Comparison of ENCODE assay signal across 26 mouse cellular contexts in genomic region chr12:31885844-31886606, GRCm38 (mm10).
A peak's percentile ranks its signal among the peaks of the same experiment; 100 is the strongest.
DNase-seq lines count a peak whose midpoint lies in the region; ATAC-seq and TF ChIP-seq lines count a peak whose summit lies in the region.
"Had no signal": no experiment of that assay in that cellular context is flagged by ENCODE, and none has a peak within 500 bp of the region (broad histone marks: within the 10 kb centered on the region; RNA-seq: fewer than 3 reads in every experiment).

No protein-coding gene starts in this region.

- no peak overlapping the region for H3K9ac ChIP-seq in midbrain, embryonic 14.5 days (replicated peaks; ENCODE audit: low read length)
- H3K9ac ChIP-seq: forebrain, embryonic 13.5 days; heart, embryonic 12.5 days; hindbrain, embryonic 12.5 days; intestine, embryonic 15.5 days; limb, embryonic 15.5 days; midbrain, embryonic 15.5 days; neural tube, embryonic 15.5 days had no signal

- peak; percentile 90 for ATAC-seq in frontal cortex, adult (ENCODE audit: low TSS enrichment)
- ATAC-seq in midbrain, embryonic 14.5 days (ENCODE audit: low FRiP score, low TSS enrichment): no peak
- no peak for ATAC-seq in granulocyte monocyte progenitor cell, adult 5-6 weeks (replicated peaks; ENCODE audit: poor library complexity, severe bottlenecking)
- ATAC-seq: forebrain, embryonic 13.5 days; intestine, embryonic 15.5 days; lung, postnatal 0 days; midbrain, embryonic 15.5 days had no signal

- no peak overlapping the region for H3K4me2 ChIP-seq in midbrain, embryonic 14.5 days (ENCODE audit: low read length)
- H3K4me2 ChIP-seq: forebrain, embryonic 13.5 days; heart, embryonic 12.5 days; hindbrain, embryonic 12.5 days; intestine, embryonic 15.5 days; limb, embryonic 15.5 days; midbrain, embryonic 15.5 days; neural tube, embryonic 15.5 days had no signal

- no peaks in the 10 kb centered on the region for H3K27me3 ChIP-seq in midbrain, embryonic 14.5 days (ENCODE audit: control insufficient read depth, insufficient read depth, low read length)
- H3K27me3 ChIP-seq: CH12.LX; forebrain, embryonic 13.5 days; heart, embryonic 12.5 days; hindbrain, embryonic 12.5 days; intestine, embryonic 15.5 days; limb, embryonic 15.5 days; midbrain, embryonic 15.5 days; neural tube, embryonic 15.5 days had no signal

- no peak for DNase-seq in layer of hippocampus, adult 2 months (ENCODE audit: low spot score in 2 of 2)
- no peak for DNase-seq in layer of hippocampus, postnatal 14 days (ENCODE audit: low spot score in 2 of 2)
- peak; percentile 39 to 74 for DNase-seq in left cerebral cortex, adult 2 months (ENCODE audit: extremely low spot score in 1 of 2, low spot score in 2 of 2)
- peak; percentile 56 for DNase-seq in right cerebral cortex, postnatal 25 days
- no peak for DNase-seq in midbrain, embryonic 14.5 days
- no peak for DNase-seq in adrenal gland, adult 2 months
- DNase-seq: adrenal gland, postnatal 36 days; cerebellum, adult 2 months; cerebellum, postnatal 36 days; gastrocnemius, adult 2 months; heart, adult 11 months; heart, postnatal 14 days; kidney, postnatal 4 days; thymus, adult 2 months had no signal

- peaks cover 5% of the 10 kb centered on the region; the same call in 1 of the 2 replicates for H3K4me1 ChIP-seq in midbrain, embryonic 14.5 days (ENCODE audit: control insufficient read depth, insufficient read depth, low read length)
- H3K4me1 ChIP-seq: forebrain, embryonic 13.5 days; heart, embryonic 12.5 days; hindbrain, embryonic 12.5 days; intestine, embryonic 15.5 days; limb, embryonic 15.5 days had no signal

- peak overlapping the region; percentile 28; the same call in 1 of the 2 replicates for H3K27ac ChIP-seq in layer of hippocampus, adult 2 months
- peak overlapping the region; percentile 77 for H3K27ac ChIP-seq in left cerebral cortex, adult 2 months
- no peak overlapping the region for H3K27ac ChIP-seq in midbrain, embryonic 14.5 days (replicated peaks; ENCODE audit: low read depth, low read length)
- H3K27ac ChIP-seq: forebrain, embryonic 13.5 days; gastrocnemius, adult 2 months; hindbrain, embryonic 12.5 days; intestine, embryonic 15.5 days; limb, embryonic 15.5 days; midbrain, embryonic 15.5 days had no signal

- no peak overlapping the region for H3K4me3 ChIP-seq in layer of hippocampus, adult 2 months
- no peak overlapping the region for H3K4me3 ChIP-seq in left cerebral cortex, adult 2 months
- no peak overlapping the region for H3K4me3 ChIP-seq in midbrain, embryonic 14.5 days (replicated peaks; ENCODE audit: low read depth, low read length)
- H3K4me3 ChIP-seq: forebrain, embryonic 13.5 days; gastrocnemius, adult 2 months; heart, embryonic 12.5 days; hindbrain, embryonic 12.5 days; intestine, embryonic 15.5 days; limb, embryonic 15.5 days; midbrain, embryonic 15.5 days; myocyte; neural tube, embryonic 15.5 days had no signal

- intact Hi-C loops in left cerebral cortex, adult 2 months (cut with DNase I): loop anchor here (5.0 kb wide), 1 partner anchor 129 kb away; no protein-coding TSS in a partner anchor

- no peaks in the 10 kb centered on the region for H3K9me3 ChIP-seq in midbrain, embryonic 14.5 days (ENCODE audit: control insufficient read depth, low read length)
- H3K9me3 ChIP-seq: forebrain, embryonic 13.5 days; heart, embryonic 12.5 days; hindbrain, embryonic 12.5 days; intestine, embryonic 15.5 days; limb, embryonic 15.5 days; midbrain, embryonic 15.5 days; neural tube, embryonic 15.5 days had no signal

- 96% methylated on average over 11 of the region's 11 CpGs for WGBS in midbrain, embryonic 14.5 days

- H3K36me3 ChIP-seq in midbrain, embryonic 14.5 days (ENCODE audit: control insufficient read depth, insufficient read depth, low read length): peaks cover 3% of the 10 kb centered on the region; the same call in 1 of the 2 replicates
- H3K36me3 ChIP-seq: hindbrain, embryonic 12.5 days; intestine, embryonic 15.5 days; midbrain, embryonic 15.5 days; neural tube, embryonic 15.5 days had no signal

- no peak for TF ChIP-seq CTCF in layer of hippocampus, adult 2 months (conservative IDR thresholded peaks at IDR 0.05)
- no peak for TF ChIP-seq CTCF in left cerebral cortex, adult 2 months (IDR thresholded peaks at IDR 0.05)

Comparison
In these comparisons a context has a peak if more than half of its experiments do, and no peak if none do; other contexts are left out.
1. DNase-seq: peak in left cerebral cortex, adult 2 months (2 of 2) and right cerebral cortex, postnatal 25 days (single experiment); none in layer of hippocampus, adult 2 months (0 of 2), layer of hippocampus, postnatal 14 days (0 of 2), midbrain, embryonic 14.5 days (single experiment) and adrenal gland, adult 2 months (single experiment).